Mouse (Mus musculus) cerebellum, adult 2 months (tissue): ENCODE data around the gene Tcf12.

Source experiments
- CTCF ChIP-seq: fragments of 200-500 bp; IDR thresholded peaks from 2 replicates; pipeline ENCODE4 v1.5.1; 2011; ENCODE audit warnings: low read depth, mild to moderate bottlenecking, control low read depth, low read length, moderate library complexity, borderline replicate concordance; ENCODE audit not compliant: insufficient read depth
- POLR2A ChIP-seq: fragments of 200-500 bp; IDR thresholded peaks from 2 replicates; pipeline ENCODE4 v1.6.1; 2011; ENCODE audit warnings: low read length, control low read depth, borderline replicate concordance; ENCODE audit not compliant: insufficient read depth

DNA sequence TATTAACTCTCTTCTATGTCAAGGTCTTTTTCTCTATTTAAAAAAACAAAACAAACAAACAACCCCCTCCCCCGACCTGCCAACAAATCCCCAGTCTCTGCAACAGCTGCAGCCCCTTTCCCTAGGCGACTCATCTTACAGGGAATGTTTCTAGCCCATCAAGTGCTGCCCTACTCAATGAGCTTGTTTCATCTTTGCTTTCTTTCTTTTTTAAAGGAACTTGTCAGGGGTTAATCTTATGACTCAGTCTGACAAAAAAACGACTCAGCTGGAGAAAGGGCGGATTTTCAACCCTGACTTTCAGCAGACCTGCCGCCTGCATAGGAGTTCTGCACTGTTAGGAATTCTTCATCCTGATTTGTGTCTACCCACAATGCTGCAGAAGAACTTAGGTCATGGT is 212.8 kb downstream of the Tcf12 start:
- TF ChIP-seq POLR2A (no peak), CTCF (no peak)
